Mouse (Mus musculus): Measurements from ENCODE around the gene Sycp3.
"Not testable (repeated sequence)": the region's sequence is repeated elsewhere in the genome, so short reads cannot be mapped to it uniquely, and the experiment has no call there.

Gene Sycp3

GRCm38 (mm10) chr10:88501886-88502765, 42.8 kb downstream of the Sycp3 start:
- no peak for DNase-seq

GRCm38 (mm10) chr10:88502919-88503318, 43.5 kb downstream of the Sycp3 start:
- DNase-seq = no peak

GRCm38 (mm10) chr10:88503421-88504314, 44.3 kb downstream of the Sycp3 start, which contains the start of gene Chpt1:
TSS of gene Chpt1 (minus strand) at chr10:88504073.
- DNase-seq = peak; percentile 79

- DNase-seq = no peak
These were observed 45.1 kb downstream of the Sycp3 start for GRCm38 (mm10) chr10:88504481-88504880.

GRCm38 (mm10) chr10:88505256-88505655, 45.9 kb downstream of the Sycp3 start:
- no peak for DNase-seq

GRCm38 (mm10) chr10:88507691-88508143, 48.3 kb downstream of the Sycp3 start:
- no peak for DNase-seq

- DNase-seq = no peak
These were observed 51.3 kb downstream of the Sycp3 start for GRCm38 (mm10) chr10:88510503-88511271.

GRCm38 (mm10) chr10:88511355-88511754, 52.0 kb downstream of the Sycp3 start:
- no peak for DNase-seq

- no peak for DNase-seq
These were observed 54.3 kb downstream of the Sycp3 start for GRCm38 (mm10) chr10:88513574-88514135.

- peak; percentile 67 for DNase-seq
These were observed 55.1 kb downstream of the Sycp3 start for GRCm38 (mm10) chr10:88514495-88514894.

- DNase-seq = not testable (repeated sequence)
These were observed 55.7 kb downstream of the Sycp3 start for GRCm38 (mm10) chr10:88515049-88515448.

- no peak for DNase-seq
These were observed 63.4 kb downstream of the Sycp3 start for GRCm38 (mm10) chr10:88522795-88523194.

Measured in layer of hippocampus, adult 9-11 months (tissue).